In genomic region chr2:153824593-153824992, GRCm38 (mm10) we compare ENCODE assay signal across 15 mouse cellular contexts. TPM values are rescaled to one million over a fixed set of nuclear protein-coding genes. Genes with fewer than 3 reads are reported as not detected.
A peak's percentile ranks its signal among the peaks of the same experiment; 100 is the strongest.
DNase-seq lines count a peak whose midpoint lies in the region; ATAC-seq lines count a peak whose summit lies in the region.
"Had no signal": no experiment of that assay in that cellular context is flagged by ENCODE, and none has a peak within 500 bp of the region (broad histone marks: within the 10 kb centered on the region; RNA-seq: fewer than 3 reads in every experiment).

No protein-coding gene starts in this region.

- H3K9ac ChIP-seq in neural tube, embryonic 13.5 days: no peak overlapping the region
- no peak overlapping the region for H3K9ac ChIP-seq in neural tube, embryonic 15.5 days (replicated peaks)

- H3K4me3 ChIP-seq in neural tube, embryonic 13.5 days: no peak overlapping the region
- no peak overlapping the region for H3K4me3 ChIP-seq in neural tube, embryonic 15.5 days (replicated peaks)
- H3K4me3 ChIP-seq: heart, adult 2 months had no signal

- H3K36me3 ChIP-seq in neural tube, embryonic 13.5 days: no peaks in the 10 kb centered on the region
- H3K36me3 ChIP-seq in neural tube, embryonic 15.5 days: no peaks in the 10 kb centered on the region
- H3K36me3 ChIP-seq: G1E had no signal

- peak; percentile 69 for ATAC-seq in neural tube, embryonic 13.5 days (ENCODE audit: low read depth)
- ATAC-seq in neural tube, embryonic 15.5 days (ENCODE audit: low FRiP score): no peak
- ATAC-seq in megakaryocyte-erythroid progenitor cell, adult 5-6 weeks (replicated peaks; ENCODE audit: low FRiP score, low TSS enrichment, poor library complexity, severe bottlenecking): peak; percentile 60

- peak; percentile 29 for DNase-seq in adrenal gland, postnatal 14 days
- DNase-seq in adrenal gland, adult 8-10 months: no peak
- DNase-seq in kidney, postnatal 10 days: peak; percentile 42
- DNase-seq in kidney, adult 11 months: no peak
- no peak for DNase-seq in spleen, postnatal 4 days (ENCODE audit: low spot score in 2 of 2)
- DNase-seq: cerebellum, adult 2 months; heart, adult 2 months; kidney, postnatal 25 days had no signal

- 0 out of 2 replicates have a peak overlapping the region, but pooled peaks have one; percentile 38 for H3K27ac ChIP-seq in neural tube, embryonic 13.5 days (replicated peaks)
- no peak overlapping the region for H3K27ac ChIP-seq in neural tube, embryonic 15.5 days (replicated peaks)
- H3K27ac ChIP-seq: heart, adult 2 months had no signal

- H3K4me2 ChIP-seq in neural tube, embryonic 13.5 days: no peak overlapping the region
- no peak overlapping the region for H3K4me2 ChIP-seq in neural tube, embryonic 15.5 days

- H3K4me1 ChIP-seq in neural tube, embryonic 13.5 days (replicated peaks): peaks cover 8% of the 10 kb centered on the region; the same call in 1 of the 2 replicates
- H3K4me1 ChIP-seq in neural tube, embryonic 15.5 days: no peaks in the 10 kb centered on the region

- H3K9me3 ChIP-seq in neural tube, embryonic 13.5 days: no peaks in the 10 kb centered on the region
- no peaks in the 10 kb centered on the region for H3K9me3 ChIP-seq in neural tube, embryonic 15.5 days (replicated peaks)
- H3K9me3 ChIP-seq: G1E had no signal

- no peaks in the 10 kb centered on the region for H3K27me3 ChIP-seq in neural tube, embryonic 13.5 days
- H3K27me3 ChIP-seq in neural tube, embryonic 15.5 days (replicated peaks): no peaks in the 10 kb centered on the region

- 69% methylated on average over 6 of the region's 6 CpGs for WGBS in neural tube, embryonic 13.5 days
- 62% methylated on average over 6 of the region's 6 CpGs for WGBS in neural tube, embryonic 15.5 days

RNA-seq across cellular contexts. Expression of gene Efcab8, which starts 44.9 kb away (rescaled TPM):
- total RNA-seq in adrenal gland, postnatal 14 days (2021): not detected in 2 replicates
- under 1 TPM; 0.12 to 0.80 (median 0.63) TPM for total RNA-seq in adrenal gland, adult 8-10 months (2022)
- not detected in 2 replicates for polyA plus RNA-seq in neural tube, embryonic 13.5 days (2015; fragmentation: Nextera tagmentation; extraction: Ambion mirVana)
- polyA plus RNA-seq in neural tube, embryonic 15.5 days (2015; fragmentation: Nextera tagmentation; extraction: Ambion mirVana): not detected in 2 replicates
- total RNA-seq in megakaryocyte-erythroid progenitor cell, adult 5-6 weeks (2014; fragmentation: Nextera tagmentation): 0.76 and 0.82 TPM in 2 replicates
- total RNA-seq in megakaryocyte-erythroid progenitor cell, adult 5-6 weeks (2017): not detected in 2 replicates
- total RNA-seq: heart, adult 2 months; liver, adult 2 months had no signal
- polyA plus RNA-seq: G1E; liver, adult 2 months had no signal

RNA-seq across cellular contexts. Expression of gene Sun5, which starts 46.3 kb away (rescaled TPM):
- total RNA-seq in adrenal gland, postnatal 14 days (2021): not detected in 2 replicates
- total RNA-seq in adrenal gland, adult 8-10 months (2022): not detected
- not detected in 2 replicates for polyA plus RNA-seq in neural tube, embryonic 13.5 days (2015; fragmentation: Nextera tagmentation; extraction: Ambion mirVana)
- not detected in 2 replicates for polyA plus RNA-seq in neural tube, embryonic 15.5 days (2015; fragmentation: Nextera tagmentation; extraction: Ambion mirVana)
- total RNA-seq in megakaryocyte-erythroid progenitor cell, adult 5-6 weeks (2014; fragmentation: Nextera tagmentation): not detected in 2 replicates
- total RNA-seq in megakaryocyte-erythroid progenitor cell, adult 5-6 weeks (2017): not detected in 2 replicates
- total RNA-seq: adrenal gland, adult 18-20 months; G1E; heart, adult 2 months; liver, adult 2 months had no signal
- polyA plus RNA-seq: cerebellum, adult 2 months; G1E; heart, adult 2 months; liver, adult 2 months; spleen, adult 2 months had no signal

RNA-seq across cellular contexts. Expression of gene Bpifb2, which starts 50.3 kb away (rescaled TPM):
- total RNA-seq in adrenal gland, postnatal 14 days (2021): not detected in 2 replicates
- under 1 TPM in 1 of 4 experiments, not detected in 3; 0.17 TPM for total RNA-seq in adrenal gland, adult 8-10 months (2022)
- polyA plus RNA-seq in neural tube, embryonic 13.5 days (2015; fragmentation: Nextera tagmentation; extraction: Ambion mirVana): not detected in 2 replicates
- polyA plus RNA-seq in neural tube, embryonic 15.5 days (2015; fragmentation: Nextera tagmentation; extraction: Ambion mirVana): not detected in 2 replicates
- total RNA-seq in megakaryocyte-erythroid progenitor cell, adult 5-6 weeks (2014; fragmentation: Nextera tagmentation): not detected in 2 replicates
- not detected in 2 replicates for total RNA-seq in megakaryocyte-erythroid progenitor cell, adult 5-6 weeks (2017)
- total RNA-seq: G1E; heart, adult 2 months; liver, adult 2 months had no signal
- polyA plus RNA-seq: G1E; heart, adult 2 months; liver, adult 2 months had no signal

Comparison
In these comparisons a context has a peak if more than half of its experiments do, and no peak if none do; other contexts are left out.
1. DNase-seq: peak in adrenal gland, postnatal 14 days (single experiment) and kidney, postnatal 10 days (single experiment); none in adrenal gland, adult 8-10 months (single experiment), kidney, adult 11 months (single experiment) and spleen, postnatal 4 days (0 of 2).